Mouse (Mus musculus): Measurements from ENCODE around the gene C530008M17Rik. TPM values are rescaled to one million over a fixed set of nuclear protein-coding genes. Genes with fewer than 3 reads are reported as not detected.
"Not testable (repeated sequence)": the region's sequence is repeated elsewhere in the genome, so short reads cannot be mapped to it uniquely, and the experiment has no call there.

Gene C530008M17Rik
- total RNA-seq, 4 experiments from 2014 or later, result 2.0 to 5.9 (median 2.5) TPM

- no peak for DNase-seq (ENCODE audit: low spot score)
These were observed 248.5 kb downstream of the C530008M17Rik start for GRCm38 (mm10) chr5:76904713-76905404.

- DNase-seq (ENCODE audit: low spot score), result peak; percentile 93
These were observed 249.3 kb downstream of the C530008M17Rik start, which contains the start of gene Aasdh for GRCm38 (mm10) chr5:76905405-76906154. Gene Aasdh, minus strand, starts transcription at chr5:76905514.

- no peak for DNase-seq (ENCODE audit: low spot score)
These were observed 249.8 kb downstream of the C530008M17Rik start for GRCm38 (mm10) chr5:76906155-76906499.

- no peak for DNase-seq (ENCODE audit: low spot score)
These were observed 254.5 kb downstream of the C530008M17Rik start for GRCm38 (mm10) chr5:76910807-76911206.

DNA sequence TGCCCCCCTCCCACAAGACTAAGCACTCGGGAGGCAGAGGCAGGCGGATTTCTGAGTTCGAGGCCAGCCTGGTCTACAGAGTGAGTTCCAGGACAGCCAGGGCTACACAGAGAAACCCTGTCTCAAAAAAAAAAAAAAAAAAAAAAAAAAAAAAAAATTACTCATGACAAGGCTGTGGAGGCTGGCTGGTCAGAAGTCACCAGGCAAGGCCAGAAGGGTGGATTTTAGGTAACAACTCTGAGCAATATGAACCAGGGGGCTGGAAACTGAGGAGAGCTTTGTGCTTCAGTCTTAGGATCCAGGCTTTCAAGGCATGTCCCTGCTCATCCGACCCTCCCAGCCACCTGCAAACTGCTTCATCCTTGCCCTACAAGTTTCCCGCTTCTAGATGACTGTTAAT is 256.2 kb downstream of the C530008M17Rik start:
- DNase-seq (ENCODE audit: low spot score), result not testable (repeated sequence)

DNA sequence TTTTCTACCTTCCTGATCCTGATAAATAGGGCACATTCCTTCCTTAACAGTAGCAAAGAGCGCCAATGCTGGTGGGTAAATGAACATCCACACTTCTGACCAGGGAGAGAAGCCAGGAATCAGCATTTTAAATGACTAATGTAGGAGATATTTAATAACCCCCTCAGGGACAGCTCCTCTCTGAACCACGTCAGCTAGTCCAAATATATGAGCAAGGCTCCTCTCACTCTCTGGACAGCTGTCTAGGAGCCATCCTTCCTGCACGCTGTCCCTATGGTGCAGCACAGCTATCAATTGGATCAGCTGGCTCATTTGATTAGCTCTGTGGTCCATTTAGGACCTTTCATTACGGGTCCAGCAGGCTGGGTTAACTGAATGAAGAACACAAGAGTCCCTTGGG is 266.5 kb downstream of the C530008M17Rik start:
- DNase-seq (ENCODE audit: low spot score), result no peak

Other genes starting within 250 kb of the C530008M17Rik start
- not detected for gene Gm7271, start 172.5 kb upstream of the C530008M17Rik start, total RNA-seq (2022)
- 10 to 100 TPM; 10.4 to 13.5 (median 10.8) TPM for gene Exoc1, start 127.2 kb upstream of the C530008M17Rik start, total RNA-seq (2022)
- 1 to 10 TPM; 2.7 to 3.2 (median 2.9) TPM for gene Cep135, start 67.8 kb upstream of the C530008M17Rik start, total RNA-seq (2022)
- 10 to 100 TPM; 12.5 to 23.2 (median 17.8) TPM for gene Aasdh, start 249.0 kb downstream of the C530008M17Rik start, total RNA-seq (2022)

Measured in heart, adult 8-10 months (tissue).